In genomic region chr1:36054182-36054966, GRCm38 (mm10) we compare ENCODE assay signal across 15 mouse cellular contexts. TPM values are rescaled to one million over a fixed set of nuclear protein-coding genes. Genes with fewer than 3 reads are reported as not detected.
DNase-seq lines count a peak whose midpoint lies in the region; ATAC-seq lines count a peak whose summit lies in the region.
"Had no signal": no experiment of that assay in that cellular context is flagged by ENCODE, and none has a peak within 500 bp of the region (broad histone marks: within the 10 kb centered on the region; RNA-seq: fewer than 3 reads in every experiment).

No protein-coding gene starts in this region.

- no peak overlapping the region for H3K27ac ChIP-seq in neural tube, embryonic 15.5 days (replicated peaks)
- H3K27ac ChIP-seq: forebrain, embryonic 10.5 days; limb, embryonic 13.5 days had no signal

- WGBS in neural tube, embryonic 15.5 days, result 89% methylated on average over 9 of the region's 9 CpGs

- no peaks in the 10 kb centered on the region for H3K27me3 ChIP-seq in neural tube, embryonic 15.5 days (replicated peaks)
- H3K27me3 ChIP-seq: limb, embryonic 13.5 days had no signal

- ATAC-seq in neural tube, embryonic 15.5 days (ENCODE audit: low FRiP score), result no peak
- peak; percentile 67 for ATAC-seq in monocyte, adult 5-6 weeks (replicated peaks; ENCODE audit: insufficient number of reproducible peaks, low FRiP score, low TSS enrichment, poor library complexity, severe bottlenecking)
- ATAC-seq: inflammation-experienced regulatory T-cells, adult 6 months had no signal

- H3K9ac ChIP-seq in neural tube, embryonic 15.5 days (replicated peaks), result no peak overlapping the region
- H3K9ac ChIP-seq: limb, embryonic 13.5 days had no signal

- no peaks in the 10 kb centered on the region for H3K36me3 ChIP-seq in neural tube, embryonic 15.5 days
- H3K36me3 ChIP-seq: forebrain, embryonic 10.5 days; limb, embryonic 13.5 days had no signal

- H3K4me3 ChIP-seq in neural tube, embryonic 15.5 days (replicated peaks), result no peak overlapping the region
- H3K4me3 ChIP-seq: forebrain, embryonic 10.5 days; limb, embryonic 13.5 days; myocyte had no signal

- H3K4me1 ChIP-seq in neural tube, embryonic 15.5 days, result no peaks in the 10 kb centered on the region
- H3K4me1 ChIP-seq: limb, embryonic 13.5 days had no signal

- DNase-seq in gastrocnemius, postnatal 25 days, result peak; percentile 1
- no peak for DNase-seq in gastrocnemius, postnatal 14 days
- DNase-seq in neural tube, embryonic 10.5 days (ENCODE audit: extremely low spot score, low spot score), result peak; percentile 9
- DNase-seq in gonadal fat pad, adult 2 months (ENCODE audit: low read depth), result peak; percentile 87
- DNase-seq in layer of hippocampus, postnatal 36 days, result no peak
- DNase-seq in embryo, embryonic 10.5 days (ENCODE audit: low spot score), result no peak
- DNase-seq: adrenal gland, postnatal 10 days; layer of hippocampus, adult 9-11 months; right cerebral cortex, postnatal 4 days had no signal

- H3K9me3 ChIP-seq in neural tube, embryonic 15.5 days (replicated peaks), result no peaks in the 10 kb centered on the region
- H3K9me3 ChIP-seq: forebrain, embryonic 10.5 days; limb, embryonic 13.5 days had no signal

- no peak overlapping the region for H3K4me2 ChIP-seq in neural tube, embryonic 15.5 days
- H3K4me2 ChIP-seq: limb, embryonic 13.5 days had no signal

- intact Hi-C loops in gastrocnemius, postnatal 14 days (cut with DNase I; ENCODE audit: low total_unique reads), result no loop called here

RNA-seq across cellular contexts. Expression of gene Hs6st1, which starts 13.8 kb away (rescaled TPM):
- total RNA-seq in gastrocnemius, postnatal 25 days (2021), result 10 to 100 TPM; 20.0 to 20.8 TPM
- total RNA-seq in gastrocnemius, postnatal 14 days (2021), result 10 to 100 TPM; 17.8 to 23.1 TPM
- polyA plus RNA-seq in neural tube, embryonic 15.5 days (2015; fragmentation: Nextera tagmentation; extraction: Ambion mirVana), result 11.7 and 24.1 TPM in 2 replicates
- 52.1 and 81.7 TPM in 2 replicates for polyA plus RNA-seq in gonadal fat pad, adult 2 months (2012; rRNA removed)
- 16.2 to 26.3 TPM (median 21.9 TPM) in 3 replicates for total RNA-seq in monocyte, adult 5-6 weeks (2017)
- total RNA-seq in layer of hippocampus, postnatal 36 days (2021), result 10 to 100 TPM; 38.7 to 39.9 TPM

Comparison
In these comparisons a context has a peak if more than half of its experiments do, and no peak if none do; other contexts are left out.
1. DNase-seq: peak in gastrocnemius, postnatal 25 days (single experiment), neural tube, embryonic 10.5 days (single experiment) and gonadal fat pad, adult 2 months (single experiment); none in gastrocnemius, postnatal 14 days (single experiment), layer of hippocampus, postnatal 36 days (0 of 2) and embryo, embryonic 10.5 days (single experiment).